Mouse (Mus musculus): ENCODE results near the gene Gtf2a2. TPM values are rescaled to one million over a fixed set of nuclear protein-coding genes. Genes with fewer than 3 reads are reported as not detected.
A peak's percentile ranks its signal among the peaks of the same experiment; 100 is the strongest.

Gtf2a2 gene
- polyA plus RNA-seq, 1 experiment from 2014 or later = 167 TPM

- Histone ChIP-seq H3K9ac (no peak overlapping the region), H3K4me2 (replicated peaks) (no peak overlapping the region), H3K27me3 (no peaks in the 10 kb centered on the region), H3K4me1 (no peaks in the 10 kb centered on the region), H3K36me3 (no peaks in the 10 kb centered on the region), H3K9me3 (replicated peaks) (no peaks in the 10 kb centered on the region), H3K4me3 (replicated peaks) (no peak overlapping the region), H3K27ac (replicated peaks) (no peak overlapping the region)
- WGBS = 36% methylated on average over 1 of the region's 1 CpGs
- ATAC-seq (ENCODE audit: insufficient number of reproducible peaks, low FRiP score, low TSS enrichment, low read depth) = no peak
Observed at GRCm38 (mm10) chr9:70042935-70043334, 30.6 kb downstream of the Gtf2a2 start.

GRCm38 (mm10) chr9:70044865-70045264, 32.5 kb downstream of the Gtf2a2 start:
- no peaks in the 10 kb centered on the region for H3K36me3 ChIP-seq
- no peaks in the 10 kb centered on the region for H3K27me3 ChIP-seq
- peaks cover 13% of the 10 kb centered on the region for H3K4me1 ChIP-seq
- WGBS = 72% methylated on average over 2 of the region's 2 CpGs
- H3K9me3 ChIP-seq (replicated peaks) = no peaks in the 10 kb centered on the region
- H3K4me2 ChIP-seq (replicated peaks) = no peak overlapping the region
- H3K27ac ChIP-seq (replicated peaks) = no peak overlapping the region
- no peak for ATAC-seq (ENCODE audit: insufficient number of reproducible peaks, low FRiP score, low TSS enrichment, low read depth)
- H3K9ac ChIP-seq = no peak overlapping the region
- H3K4me3 ChIP-seq (replicated peaks) = no peak overlapping the region

GRCm38 (mm10) chr9:70046255-70046654, 33.9 kb downstream of the Gtf2a2 start:
- Histone ChIP-seq H3K27ac (replicated peaks) (no peak overlapping the region), H3K4me3 (replicated peaks) (no peak overlapping the region), H3K36me3 (no peaks in the 10 kb centered on the region), H3K4me2 (replicated peaks) (no peak overlapping the region), H3K4me1 (peaks cover 17% of the 10 kb centered on the region), H3K9ac (no peak overlapping the region), H3K27me3 (no peaks in the 10 kb centered on the region), H3K9me3 (replicated peaks) (no peaks in the 10 kb centered on the region)
- ATAC-seq (ENCODE audit: insufficient number of reproducible peaks, low FRiP score, low TSS enrichment, low read depth) = no peak
- WGBS = 88% methylated on average over 6 of the region's 6 CpGs

- Histone ChIP-seq H3K27ac (replicated peaks) (no peak overlapping the region), H3K36me3 (no peaks in the 10 kb centered on the region), H3K9ac (no peak overlapping the region), H3K27me3 (no peaks in the 10 kb centered on the region), H3K4me1 (peaks cover 17% of the 10 kb centered on the region), H3K9me3 (replicated peaks) (no peaks in the 10 kb centered on the region), H3K4me2 (replicated peaks) (no peak overlapping the region), H3K4me3 (replicated peaks) (no peak overlapping the region)
- WGBS = 37% methylated on average over 3 of the region's 3 CpGs
- ATAC-seq (ENCODE audit: insufficient number of reproducible peaks, low FRiP score, low TSS enrichment, low read depth) = no peak
Observed at GRCm38 (mm10) chr9:70047839-70048238, 35.5 kb downstream of the Gtf2a2 start.

GRCm38 (mm10) chr9:70048280-70048679, 35.9 kb downstream of the Gtf2a2 start:
- ATAC-seq (ENCODE audit: insufficient number of reproducible peaks, low FRiP score, low TSS enrichment, low read depth) = no peak
- Histone ChIP-seq H3K4me2 (replicated peaks) (no peak overlapping the region), H3K9ac (no peak overlapping the region), H3K27me3 (no peaks in the 10 kb centered on the region), H3K27ac (replicated peaks) (no peak overlapping the region), H3K4me1 (peaks cover 17% of the 10 kb centered on the region), H3K4me3 (replicated peaks) (no peak overlapping the region), H3K9me3 (replicated peaks) (no peaks in the 10 kb centered on the region), H3K36me3 (no peaks in the 10 kb centered on the region)
- WGBS = 32% methylated on average over 5 of the region's 5 CpGs

- Histone ChIP-seq H3K36me3 (no peaks in the 10 kb centered on the region), H3K4me1 (peaks cover 17% of the 10 kb centered on the region), H3K4me2 (replicated peaks) (no peak overlapping the region), H3K4me3 (replicated peaks) (no peak overlapping the region), H3K27me3 (no peaks in the 10 kb centered on the region), H3K27ac (replicated peaks) (no peak overlapping the region), H3K9me3 (replicated peaks) (no peaks in the 10 kb centered on the region), H3K9ac (no peak overlapping the region)
- ATAC-seq (ENCODE audit: insufficient number of reproducible peaks, low FRiP score, low TSS enrichment, low read depth) = no peak
- 43% methylated on average over 6 of the region's 6 CpGs for WGBS
Observed at GRCm38 (mm10) chr9:70048751-70049415, 36.5 kb downstream of the Gtf2a2 start.

- Histone ChIP-seq H3K27me3 (no peaks in the 10 kb centered on the region), H3K9ac (no peak overlapping the region), H3K4me1 (peaks cover 17% of the 10 kb centered on the region), H3K4me2 (replicated peaks) (0 out of 2 replicates have a peak overlapping the region, but pooled peaks have one; percentile 12), H3K36me3 (no peaks in the 10 kb centered on the region), H3K27ac (replicated peaks) (no peak overlapping the region), H3K9me3 (replicated peaks) (no peaks in the 10 kb centered on the region), H3K4me3 (replicated peaks) (no peak overlapping the region)
- no peak for ATAC-seq (ENCODE audit: insufficient number of reproducible peaks, low FRiP score, low TSS enrichment, low read depth)
- 28% methylated on average over 3 of the region's 3 CpGs for WGBS
Observed at GRCm38 (mm10) chr9:70049416-70049783, 37.0 kb downstream of the Gtf2a2 start.

- no peaks in the 10 kb centered on the region for H3K9me3 ChIP-seq (replicated peaks)
- H3K36me3 ChIP-seq = no peaks in the 10 kb centered on the region
- 9% methylated on average over 8 of the region's 8 CpGs for WGBS
- no peak for ATAC-seq (ENCODE audit: insufficient number of reproducible peaks, low FRiP score, low TSS enrichment, low read depth)
- no peak overlapping the region for H3K9ac ChIP-seq
- H3K27ac ChIP-seq (replicated peaks) = no peak overlapping the region
- H3K4me1 ChIP-seq = peaks cover 17% of the 10 kb centered on the region
- no peaks in the 10 kb centered on the region for H3K27me3 ChIP-seq
- no peak overlapping the region for H3K4me3 ChIP-seq (replicated peaks)
- H3K4me2 ChIP-seq (replicated peaks) = 0 out of 2 replicates have a peak overlapping the region, but pooled peaks have one; percentile 12
Observed at GRCm38 (mm10) chr9:70049839-70050238, 37.5 kb downstream of the Gtf2a2 start.

- Histone ChIP-seq H3K4me2 (replicated peaks) (no peak overlapping the region), H3K9ac (no peak overlapping the region), H3K36me3 (no peaks in the 10 kb centered on the region), H3K9me3 (replicated peaks) (no peaks in the 10 kb centered on the region), H3K27ac (replicated peaks) (no peak overlapping the region), H3K4me3 (replicated peaks) (no peak overlapping the region), H3K27me3 (no peaks in the 10 kb centered on the region), H3K4me1 (peaks cover 17% of the 10 kb centered on the region)
- WGBS = 80% methylated on average over 3 of the region's 3 CpGs
- ATAC-seq (ENCODE audit: insufficient number of reproducible peaks, low FRiP score, low TSS enrichment, low read depth) = no peak
Observed at GRCm38 (mm10) chr9:70052730-70053129, 40.4 kb downstream of the Gtf2a2 start.

GRCm38 (mm10) chr9:70053411-70053810, 41.1 kb downstream of the Gtf2a2 start:
- 46% methylated on average over 3 of the region's 3 CpGs for WGBS

GRCm38 (mm10) chr9:70062012-70062411, 49.7 kb downstream of the Gtf2a2 start:
- Histone ChIP-seq H3K4me3 (replicated peaks) (no peak overlapping the region), H3K27ac (replicated peaks) (no peak overlapping the region), H3K36me3 (no peaks in the 10 kb centered on the region), H3K27me3 (no peaks in the 10 kb centered on the region), H3K4me1 (no peaks in the 10 kb centered on the region), H3K4me2 (replicated peaks) (no peak overlapping the region), H3K9ac (no peak overlapping the region), H3K9me3 (replicated peaks) (no peaks in the 10 kb centered on the region)
- 74% methylated on average over 3 of the region's 3 CpGs for WGBS
- no peak for ATAC-seq (ENCODE audit: insufficient number of reproducible peaks, low FRiP score, low TSS enrichment, low read depth)

More at GRCm38 (mm10) chr9:70053411-70053810, 41.1 kb downstream of the Gtf2a2 start:
- Histone ChIP-seq H3K4me1 (peaks cover 17% of the 10 kb centered on the region), H3K27me3 (no peaks in the 10 kb centered on the region), H3K4me2 (replicated peaks) (no peak overlapping the region), H3K36me3 (no peaks in the 10 kb centered on the region), H3K9me3 (replicated peaks) (no peaks in the 10 kb centered on the region), H3K27ac (replicated peaks) (no peak overlapping the region), H3K4me3 (replicated peaks) (no peak overlapping the region), H3K9ac (no peak overlapping the region)
- ATAC-seq (ENCODE audit: insufficient number of reproducible peaks, low FRiP score, low TSS enrichment, low read depth) = no peak

- Histone ChIP-seq H3K27me3 (no peaks in the 10 kb centered on the region), H3K36me3 (no peaks in the 10 kb centered on the region), H3K4me2 (replicated peaks) (no peak overlapping the region), H3K9ac (no peak overlapping the region), H3K4me3 (replicated peaks) (no peak overlapping the region), H3K4me1 (no peaks in the 10 kb centered on the region), H3K9me3 (replicated peaks) (no peaks in the 10 kb centered on the region), H3K27ac (replicated peaks) (no peak overlapping the region)
- WGBS = 90% methylated on average over 3 of the region's 3 CpGs
- no peak for ATAC-seq (ENCODE audit: insufficient number of reproducible peaks, low FRiP score, low TSS enrichment, low read depth)
Observed at GRCm38 (mm10) chr9:70067497-70067896, 55.1 kb downstream of the Gtf2a2 start.

Data from embryonic facial prominence, embryonic 15.5 days (tissue).